Mouse (Mus musculus): ENCODE results near the gene Creb1. TPM values are rescaled to one million over a fixed set of nuclear protein-coding genes. Genes with fewer than 3 reads are reported as not detected.

The Creb1 gene
- polyA plus RNA-seq, 1 experiment from 2014 or later = 64.9 TPM

GRCm38 (mm10) chr1:64616881-64617714, 84.7 kb downstream of the Creb1 start, which contains the start of gene Mettl21a:
Mettl21a (minus strand) TSS chr1:64617242.
- Histone ChIP-seq H3K4me3 (ENCODE audit: low read depth, low read length) (peak within 1 kb of the TSS; percentile 70), H3K4me2 (ENCODE audit: low read depth, low read length, severe bottlenecking) (peak within 1 kb of the TSS; percentile 81), H3K4me1 (replicated peaks; ENCODE audit: control insufficient read depth, insufficient read depth, low read length) (peaks cover 4% of the 10 kb centered on the region; the same call in 1 of the 2 replicates), H3K9ac (ENCODE audit: low read length) (peak within 1 kb of the TSS; percentile 97), H3K9me3 (ENCODE audit: control insufficient read depth, low read length) (no peaks in the 10 kb centered on the region), H3K36me3 (ENCODE audit: control insufficient read depth, insufficient read depth, low read length) (no peaks in the 10 kb centered on the region; the same call in 1 of the 2 replicates), H3K27ac (ENCODE audit: low read depth, low read length) (peak within 1 kb of the TSS; percentile 91), H3K27me3 (ENCODE audit: control insufficient read depth, insufficient read depth, low read length) (no peaks in the 10 kb centered on the region)
- peak; percentile 94 for ATAC-seq (replicated peaks; ENCODE audit: low FRiP score)
- DNase-seq (ENCODE audit: low spot score) = peak; percentile 92
- under 1% methylated on average over 72 of the region's 72 CpGs for WGBS

GRCm38 (mm10) chr1:64617715-64617984, 85.2 kb downstream of the Creb1 start:
- H3K36me3 ChIP-seq (ENCODE audit: control insufficient read depth, insufficient read depth, low read length) = no peaks in the 10 kb centered on the region; the same call in 1 of the 2 replicates
- peak overlapping the region; percentile 97 for H3K9ac ChIP-seq (ENCODE audit: low read length)
- DNase-seq (ENCODE audit: low spot score) (peak; percentile 97), ATAC-seq (replicated peaks; ENCODE audit: low FRiP score) (peak; percentile 87)
- peak overlapping the region; percentile 70 for H3K4me3 ChIP-seq (ENCODE audit: low read depth, low read length)
- WGBS = 0% methylated on average over 15 of the region's 15 CpGs
- no peaks in the 10 kb centered on the region for H3K9me3 ChIP-seq (ENCODE audit: control insufficient read depth, low read length)
- H3K4me1 ChIP-seq (replicated peaks; ENCODE audit: control insufficient read depth, insufficient read depth, low read length) = peaks cover 4% of the 10 kb centered on the region; the same call in 1 of the 2 replicates
- peak overlapping the region; percentile 91 for H3K27ac ChIP-seq (ENCODE audit: low read depth, low read length)
- peak overlapping the region; percentile 81 for H3K4me2 ChIP-seq (ENCODE audit: low read depth, low read length, severe bottlenecking)
- H3K27me3 ChIP-seq (ENCODE audit: control insufficient read depth, insufficient read depth, low read length) = no peaks in the 10 kb centered on the region

- Histone ChIP-seq H3K4me3 (ENCODE audit: low read depth, low read length) (no peak overlapping the region; the same call in 1 of the 2 replicates), H3K4me2 (ENCODE audit: low read depth, low read length, severe bottlenecking) (peak overlapping the region; percentile 81; the same call in 1 of the 2 replicates), H3K4me1 (replicated peaks; ENCODE audit: control insufficient read depth, insufficient read depth, low read length) (peaks cover 4% of the 10 kb centered on the region; the same call in 1 of the 2 replicates), H3K27ac (ENCODE audit: low read depth, low read length) (no peak overlapping the region), H3K27me3 (ENCODE audit: control insufficient read depth, insufficient read depth, low read length) (no peaks in the 10 kb centered on the region), H3K9me3 (ENCODE audit: control insufficient read depth, low read length) (no peaks in the 10 kb centered on the region), H3K9ac (ENCODE audit: low read length) (peak overlapping the region; percentile 97; the same call in 1 of the 2 replicates), H3K36me3 (ENCODE audit: control insufficient read depth, insufficient read depth, low read length) (no peaks in the 10 kb centered on the region; the same call in 1 of the 2 replicates)
- no peak for DNase-seq (ENCODE audit: low spot score)
- 74% methylated on average over 3 of the region's 3 CpGs for WGBS
- ATAC-seq (replicated peaks; ENCODE audit: low FRiP score) = no peak
Measured at GRCm38 (mm10) chr1:64618226-64618625, 85.8 kb downstream of the Creb1 start.

- Histone ChIP-seq H3K9ac (ENCODE audit: low read length) (no peak overlapping the region), H3K27me3 (ENCODE audit: control insufficient read depth, insufficient read depth, low read length) (no peaks in the 10 kb centered on the region), H3K4me3 (ENCODE audit: low read depth, low read length) (no peak overlapping the region), H3K9me3 (ENCODE audit: control insufficient read depth, low read length) (no peaks in the 10 kb centered on the region), H3K4me2 (ENCODE audit: low read depth, low read length, severe bottlenecking) (no peak overlapping the region), H3K36me3 (ENCODE audit: control insufficient read depth, insufficient read depth, low read length) (no peaks in the 10 kb centered on the region), H3K4me1 (replicated peaks; ENCODE audit: control insufficient read depth, insufficient read depth, low read length) (peaks cover 3% of the 10 kb centered on the region; the same call in 1 of the 2 replicates), H3K27ac (ENCODE audit: low read depth, low read length) (no peak overlapping the region)
- ATAC-seq (replicated peaks; ENCODE audit: low FRiP score) (no peak), DNase-seq (ENCODE audit: low spot score) (no peak)
- 87% methylated on average over 5 of the region's 5 CpGs for WGBS
Measured at GRCm38 (mm10) chr1:64621116-64621515, 88.7 kb downstream of the Creb1 start.

GRCm38 (mm10) chr1:64623558-64624435, 91.4 kb downstream of the Creb1 start:
- Histone ChIP-seq H3K9me3 (ENCODE audit: control insufficient read depth, low read length) (no peaks in the 10 kb centered on the region), H3K27ac (ENCODE audit: low read depth, low read length) (no peak overlapping the region), H3K36me3 (ENCODE audit: control insufficient read depth, insufficient read depth, low read length) (no peaks in the 10 kb centered on the region), H3K4me3 (ENCODE audit: low read depth, low read length) (no peak overlapping the region), H3K4me2 (ENCODE audit: low read depth, low read length, severe bottlenecking) (no peak overlapping the region), H3K4me1 (replicated peaks; ENCODE audit: control insufficient read depth, insufficient read depth, low read length) (no peaks in the 10 kb centered on the region), H3K27me3 (ENCODE audit: control insufficient read depth, insufficient read depth, low read length) (no peaks in the 10 kb centered on the region), H3K9ac (ENCODE audit: low read length) (no peak overlapping the region)
- no peak for DNase-seq (ENCODE audit: low spot score)
- 74% methylated on average over 12 of the region's 12 CpGs for WGBS
- ATAC-seq (replicated peaks; ENCODE audit: low FRiP score) = no peak

GRCm38 (mm10) chr1:64625214-64625613, 92.8 kb downstream of the Creb1 start:
- no peak for DNase-seq (ENCODE audit: low spot score)
- Histone ChIP-seq H3K4me1 (replicated peaks; ENCODE audit: control insufficient read depth, insufficient read depth, low read length) (no peaks in the 10 kb centered on the region), H3K9ac (ENCODE audit: low read length) (no peak overlapping the region), H3K9me3 (ENCODE audit: control insufficient read depth, low read length) (no peaks in the 10 kb centered on the region), H3K4me2 (ENCODE audit: low read depth, low read length, severe bottlenecking) (no peak overlapping the region), H3K27me3 (ENCODE audit: control insufficient read depth, insufficient read depth, low read length) (no peaks in the 10 kb centered on the region), H3K36me3 (ENCODE audit: control insufficient read depth, insufficient read depth, low read length) (no peaks in the 10 kb centered on the region), H3K4me3 (ENCODE audit: low read depth, low read length) (no peak overlapping the region), H3K27ac (ENCODE audit: low read depth, low read length) (no peak overlapping the region)
- ATAC-seq (replicated peaks; ENCODE audit: low FRiP score) = no peak

- H3K4me3 ChIP-seq (ENCODE audit: low read depth, low read length) = no peak overlapping the region
- ATAC-seq (replicated peaks; ENCODE audit: low FRiP score) = no peak
- H3K9ac ChIP-seq (ENCODE audit: low read length) = no peak overlapping the region
- H3K4me1 ChIP-seq (replicated peaks; ENCODE audit: control insufficient read depth, insufficient read depth, low read length) = no peaks in the 10 kb centered on the region
- no peaks in the 10 kb centered on the region for H3K9me3 ChIP-seq (ENCODE audit: control insufficient read depth, low read length)
- 87% methylated on average over 5 of the region's 5 CpGs for WGBS
- no peak overlapping the region for H3K27ac ChIP-seq (ENCODE audit: low read depth, low read length)
- H3K4me2 ChIP-seq (ENCODE audit: low read depth, low read length, severe bottlenecking) = no peak overlapping the region
- no peak for DNase-seq (ENCODE audit: low spot score)
- H3K36me3 ChIP-seq (ENCODE audit: control insufficient read depth, insufficient read depth, low read length) = no peaks in the 10 kb centered on the region
- H3K27me3 ChIP-seq (ENCODE audit: control insufficient read depth, insufficient read depth, low read length) = no peaks in the 10 kb centered on the region
Measured at GRCm38 (mm10) chr1:64631526-64631925, 99.1 kb downstream of the Creb1 start.

GRCm38 (mm10) chr1:64633237-64633636, 100.8 kb downstream of the Creb1 start:
- no peak overlapping the region for H3K27ac ChIP-seq (ENCODE audit: low read depth, low read length)
- H3K36me3 ChIP-seq (ENCODE audit: control insufficient read depth, insufficient read depth, low read length) = no peaks in the 10 kb centered on the region
- WGBS = 81% methylated on average over 3 of the region's 3 CpGs
- H3K9me3 ChIP-seq (ENCODE audit: control insufficient read depth, low read length) = no peaks in the 10 kb centered on the region
- no peaks in the 10 kb centered on the region for H3K27me3 ChIP-seq (ENCODE audit: control insufficient read depth, insufficient read depth, low read length)
- no peak overlapping the region for H3K4me3 ChIP-seq (ENCODE audit: low read depth, low read length)
- H3K9ac ChIP-seq (ENCODE audit: low read length) = no peak overlapping the region
- DNase-seq (ENCODE audit: low spot score) (no peak), ATAC-seq (replicated peaks; ENCODE audit: low FRiP score) (no peak)
- no peaks in the 10 kb centered on the region for H3K4me1 ChIP-seq (replicated peaks; ENCODE audit: control insufficient read depth, insufficient read depth, low read length)
- H3K4me2 ChIP-seq (ENCODE audit: low read depth, low read length, severe bottlenecking) = no peak overlapping the region
